Mouse (Mus musculus): Measurements from ENCODE around the gene Tob2. TPM values are rescaled to one million over a fixed set of nuclear protein-coding genes. Genes with fewer than 3 reads are reported as not detected.

The Tob2 gene
- total RNA-seq, 1 experiment: 20.9 TPM

DNA sequence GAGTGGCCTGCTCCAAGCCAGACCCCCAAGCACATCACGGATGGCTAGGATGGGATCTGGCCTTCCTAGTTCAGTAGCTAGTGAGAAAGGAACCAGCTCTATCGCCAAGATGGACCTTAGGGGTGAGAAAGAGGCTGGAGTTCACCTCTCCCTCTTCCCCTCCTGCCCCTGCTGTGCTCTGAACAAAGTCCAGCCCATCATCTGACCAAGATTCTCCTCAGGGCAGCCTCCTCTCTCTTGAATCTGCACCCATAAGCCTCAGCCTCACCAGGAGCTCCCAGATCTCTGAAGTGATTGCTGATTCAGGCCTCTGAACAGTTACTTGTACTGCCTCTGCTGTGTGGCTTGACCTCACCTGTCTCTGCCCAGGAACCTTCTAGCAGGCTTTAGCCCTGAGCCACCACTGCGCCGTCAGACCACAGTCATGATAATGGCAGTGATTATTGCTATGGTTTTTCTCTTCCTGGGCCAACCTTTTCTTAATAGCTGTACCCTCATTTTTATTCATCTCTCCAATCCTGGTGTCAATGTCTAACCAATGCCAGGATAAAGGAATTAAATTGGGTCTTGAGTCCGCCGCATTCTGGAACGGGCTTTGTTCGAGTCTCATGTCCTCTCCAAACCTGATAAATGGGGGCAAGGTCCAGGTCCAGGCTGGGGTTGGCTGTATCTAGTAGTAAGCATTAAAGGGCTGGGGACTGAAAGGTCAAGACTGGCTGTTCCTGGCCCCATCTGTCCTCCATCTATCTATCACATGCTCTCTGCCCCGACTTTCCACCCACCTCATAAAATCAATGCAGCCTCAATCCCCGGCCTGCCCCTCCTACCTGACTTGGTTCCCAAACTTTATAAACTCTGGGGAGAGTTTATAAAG is 23.4 kb downstream of the Tob2 start:
- H3K4me3 ChIP-seq (ENCODE audit: insufficient read depth in 1 of 2, low read depth in 1 of 2, low read length in 2 of 2, poor library complexity in 1 of 2, severe bottlenecking in 1 of 2): no peak overlapping the region

DNA sequence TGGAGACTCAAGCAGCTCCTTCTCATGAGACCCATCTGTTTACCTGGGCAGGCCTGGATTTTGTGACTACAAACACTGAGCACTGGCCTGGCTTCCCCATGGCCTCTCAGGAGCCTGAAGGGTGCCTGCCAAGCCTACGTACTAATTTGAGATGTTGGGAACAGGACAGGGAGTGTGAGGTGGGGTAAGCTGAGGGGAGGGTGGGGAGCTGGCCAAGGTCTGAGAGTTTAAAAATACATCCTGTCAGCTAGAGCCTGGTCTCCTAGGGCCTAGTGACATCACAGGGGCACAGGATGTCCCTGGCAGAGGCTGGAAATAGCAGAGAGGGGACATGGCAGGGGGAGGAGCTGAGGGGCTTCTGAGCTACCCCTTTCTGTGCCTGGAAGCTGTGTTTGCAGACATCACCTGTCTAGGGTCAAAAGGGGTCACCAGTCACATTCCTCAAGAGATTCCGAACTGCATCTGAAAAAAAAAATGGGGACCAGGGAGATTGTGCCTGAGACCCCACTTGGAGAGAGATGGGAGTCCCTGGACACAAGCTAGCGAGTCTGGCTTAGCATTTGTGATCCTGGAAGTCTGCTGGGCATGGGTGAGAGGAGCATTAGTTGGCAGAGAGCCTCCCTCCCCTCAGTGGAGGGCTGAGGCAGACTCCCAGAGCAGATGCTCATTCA is 24.3 kb downstream of the Tob2 start:
- in situ Hi-C loops (cut with MboI; ENCODE audit: low sequenced_read_pairs in 2 of 2, unreplicated experiment in 2 of 2): no loop called here
- Histone ChIP-seq H3K9me3 (ENCODE audit: control insufficient read depth, insufficient read depth, low read depth, low read length) (no peaks in the 10 kb centered on the region), H3K27ac (ENCODE audit: insufficient read depth, low read depth, low read length, poor library complexity, severe bottlenecking) (no peak overlapping the region), H3K4me1 (ENCODE audit: control insufficient read depth in 2 of 2, insufficient read depth in 2 of 2, low read length in 2 of 2, poor library complexity in 1 of 2) (peaks cover 0 to 7% of the 10 kb centered on the region in 2 experiments; a peak in 1 of 4 replicates), H3K36me3 (ENCODE audit: control insufficient read depth, insufficient read depth, low read length, poor library complexity, severe bottlenecking) (no peaks in the 10 kb centered on the region), H3K9ac (ENCODE audit: insufficient read depth, low read depth, low read length, poor library complexity, severe bottlenecking) (no peak overlapping the region), H3K4me3 (ENCODE audit: insufficient read depth in 1 of 2, low read depth in 1 of 2, low read length in 2 of 2, poor library complexity in 1 of 2, severe bottlenecking in 1 of 2) (no peak overlapping the region)
- DNase-seq (ENCODE audit: low read depth, low spot score): no peak
- TF ChIP-seq ZNF384 (IDR thresholded peaks at IDR 0.05; ENCODE audit: low read depth, low read length) (no peak), ZC3H11A (IDR thresholded peaks at IDR 0.05; ENCODE audit: borderline replicate concordance, low read depth, low read length) (no peak), HCFC1 (IDR thresholded peaks at IDR 0.05; ENCODE audit: borderline replicate concordance, insufficient read depth, low read length) (no peak), MAFK (IDR thresholded peaks at IDR 0.05; ENCODE audit: insufficient read depth, low read depth, low read length) (no peak), CHD2 (IDR thresholded peaks at IDR 0.05; ENCODE audit: low read depth, low read length) (no peak)

More for the DNA sequence above, 23.4 kb downstream of the Tob2 start:
- TF ChIP-seq MAFK (IDR thresholded peaks at IDR 0.05; ENCODE audit: insufficient read depth, low read depth, low read length) (no peak), ZC3H11A (IDR thresholded peaks at IDR 0.05; ENCODE audit: borderline replicate concordance, low read depth, low read length) (no peak), CHD2 (IDR thresholded peaks at IDR 0.05; ENCODE audit: low read depth, low read length) (no peak), HCFC1 (IDR thresholded peaks at IDR 0.05; ENCODE audit: borderline replicate concordance, insufficient read depth, low read length) (no peak), ZNF384 (IDR thresholded peaks at IDR 0.05; ENCODE audit: low read depth, low read length) (no peak)
- Histone ChIP-seq H3K27ac (ENCODE audit: insufficient read depth, low read depth, low read length, poor library complexity, severe bottlenecking) (no peak overlapping the region), H3K9ac (ENCODE audit: insufficient read depth, low read depth, low read length, poor library complexity, severe bottlenecking) (no peak overlapping the region), H3K36me3 (ENCODE audit: control insufficient read depth, insufficient read depth, low read length, poor library complexity, severe bottlenecking) (no peaks in the 10 kb centered on the region), H3K4me1 (ENCODE audit: control insufficient read depth in 2 of 2, insufficient read depth in 2 of 2, low read length in 2 of 2, poor library complexity in 1 of 2) (peaks cover 0 to 12% of the 10 kb centered on the region in 2 experiments; a peak in 1 of 4 replicates), H3K9me3 (ENCODE audit: control insufficient read depth, insufficient read depth, low read depth, low read length) (no peaks in the 10 kb centered on the region)
- DNase-seq (ENCODE audit: low read depth, low spot score): no peak
- in situ Hi-C loops (cut with MboI; ENCODE audit: low sequenced_read_pairs in 2 of 2, unreplicated experiment in 2 of 2): no loop called here

DNA sequence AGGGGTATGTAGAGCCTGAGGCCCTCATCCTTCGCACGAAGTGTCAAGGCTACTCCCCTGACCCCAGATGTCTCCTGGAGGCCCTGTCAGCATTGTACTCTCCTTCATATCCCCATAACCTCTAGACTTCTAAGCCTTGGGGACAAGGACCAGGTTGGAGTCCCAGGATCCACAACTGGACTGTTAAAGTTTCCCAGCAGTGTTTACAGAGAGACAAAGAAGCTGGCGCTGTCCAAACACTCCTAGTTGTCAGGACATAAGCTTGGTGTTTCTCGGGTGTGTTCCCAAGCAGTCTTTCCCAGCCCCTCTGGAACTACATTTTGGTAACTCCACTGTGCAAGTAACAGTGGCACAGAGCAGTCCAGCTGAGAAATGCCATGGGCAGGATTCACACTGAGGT is 25.1 kb downstream of the Tob2 start:
- H3K27ac ChIP-seq (ENCODE audit: insufficient read depth, low read depth, low read length, poor library complexity, severe bottlenecking): no peak overlapping the region
- no peak overlapping the region for H3K9ac ChIP-seq (ENCODE audit: insufficient read depth, low read depth, low read length, poor library complexity, severe bottlenecking)
- peaks cover 0 to 5% of the 10 kb centered on the region in 2 experiments; a peak in 1 of 4 replicates for H3K4me1 ChIP-seq (ENCODE audit: control insufficient read depth in 2 of 2, insufficient read depth in 2 of 2, low read length in 2 of 2, poor library complexity in 1 of 2)
- no peaks in the 10 kb centered on the region for H3K9me3 ChIP-seq (ENCODE audit: control insufficient read depth, insufficient read depth, low read depth, low read length)
- peaks cover 2% of the 10 kb centered on the region; the same call in 1 of the 2 replicates for H3K36me3 ChIP-seq (ENCODE audit: control insufficient read depth, insufficient read depth, low read length, poor library complexity, severe bottlenecking)
- no peak overlapping the region for H3K4me3 ChIP-seq (ENCODE audit: insufficient read depth in 1 of 2, low read depth in 1 of 2, low read length in 2 of 2, poor library complexity in 1 of 2, severe bottlenecking in 1 of 2)
- in situ Hi-C loops (cut with MboI; ENCODE audit: low sequenced_read_pairs in 2 of 2, unreplicated experiment in 2 of 2): no loop called here
- no peak for DNase-seq (ENCODE audit: low read depth, low spot score)
- TF ChIP-seq CHD2 (IDR thresholded peaks at IDR 0.05; ENCODE audit: low read depth, low read length) (no peak), ZNF384 (IDR thresholded peaks at IDR 0.05; ENCODE audit: low read depth, low read length) (no peak), HCFC1 (IDR thresholded peaks at IDR 0.05; ENCODE audit: borderline replicate concordance, insufficient read depth, low read length) (no peak), ZC3H11A (IDR thresholded peaks at IDR 0.05; ENCODE audit: borderline replicate concordance, low read depth, low read length) (no peak), MAFK (IDR thresholded peaks at IDR 0.05; ENCODE audit: insufficient read depth, low read depth, low read length) (no peak)

DNA sequence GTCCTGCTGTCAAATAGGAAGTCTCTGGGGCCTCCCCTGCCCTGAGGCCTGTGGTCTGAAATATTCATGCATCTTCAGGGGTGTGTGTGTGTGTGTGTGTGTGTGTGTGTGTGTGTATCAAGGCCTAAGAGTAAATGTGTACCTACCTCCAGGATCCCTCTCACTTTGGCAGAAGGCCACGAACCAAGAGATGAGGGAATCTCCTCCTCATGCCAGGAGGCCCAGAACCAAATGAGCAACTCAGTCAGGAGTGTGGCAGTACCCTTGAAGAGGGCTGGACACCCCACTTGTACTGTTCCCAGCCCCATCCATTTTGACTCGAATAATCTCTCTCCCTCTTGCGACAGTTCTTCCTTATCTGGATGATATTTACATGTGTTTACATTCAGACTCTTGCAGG is 26.4 kb downstream of the Tob2 start:
- H3K4me1 ChIP-seq (ENCODE audit: control insufficient read depth in 2 of 2, insufficient read depth in 2 of 2, low read length in 2 of 2, poor library complexity in 1 of 2): peaks cover 0 to 5% of the 10 kb centered on the region in 2 experiments; a peak in 1 of 4 replicates
- TF ChIP-seq MAFK (IDR thresholded peaks at IDR 0.05; ENCODE audit: insufficient read depth, low read depth, low read length) (no peak), HCFC1 (IDR thresholded peaks at IDR 0.05; ENCODE audit: borderline replicate concordance, insufficient read depth, low read length) (no peak), ZNF384 (IDR thresholded peaks at IDR 0.05; ENCODE audit: low read depth, low read length) (no peak), ZC3H11A (IDR thresholded peaks at IDR 0.05; ENCODE audit: borderline replicate concordance, low read depth, low read length) (no peak), CHD2 (IDR thresholded peaks at IDR 0.05; ENCODE audit: low read depth, low read length) (no peak)
- peaks cover 3% of the 10 kb centered on the region; the same call in 1 of the 2 replicates for H3K36me3 ChIP-seq (ENCODE audit: control insufficient read depth, insufficient read depth, low read length, poor library complexity, severe bottlenecking)
- DNase-seq (ENCODE audit: low read depth, low spot score): no peak
- H3K27ac ChIP-seq (ENCODE audit: insufficient read depth, low read depth, low read length, poor library complexity, severe bottlenecking): no peak overlapping the region
- no peak overlapping the region for H3K4me3 ChIP-seq (ENCODE audit: insufficient read depth in 1 of 2, low read depth in 1 of 2, low read length in 2 of 2, poor library complexity in 1 of 2, severe bottlenecking in 1 of 2)
- in situ Hi-C loops (cut with MboI; ENCODE audit: low sequenced_read_pairs in 2 of 2, unreplicated experiment in 2 of 2): no loop called here
- H3K9ac ChIP-seq (ENCODE audit: insufficient read depth, low read depth, low read length, poor library complexity, severe bottlenecking): no peak overlapping the region
- H3K9me3 ChIP-seq (ENCODE audit: control insufficient read depth, insufficient read depth, low read depth, low read length): no peaks in the 10 kb centered on the region

Data from ES-E14 (cell line).